Mouse (Mus musculus): Measurements from ENCODE around the gene Tmem17. TPM values are rescaled to one million over a fixed set of nuclear protein-coding genes. Genes with fewer than 3 reads are reported as not detected.

Gene Tmem17
- polyA plus RNA-seq, 1 experiment, result 3.1 TPM

GRCm38 (mm10) chr11:22524606-22525005 is 12.7 kb downstream of the Tmem17 start:
- Histone ChIP-seq H3K4me2 (ENCODE audit: low read depth) (no peak overlapping the region), H3K36me3 (ENCODE audit: control insufficient read depth, insufficient read depth) (no peaks in the 10 kb centered on the region), H3K79me2 (ENCODE audit: control insufficient read depth, insufficient read depth) (no peaks in the 10 kb centered on the region), H3ac (ENCODE audit: control insufficient read depth, insufficient read length) (no peak overlapping the region), H3K4me3 (no peak overlapping the region), H3K27me3 (ENCODE audit: control insufficient read depth, insufficient read depth, insufficient read length) (no peaks in the 10 kb centered on the region)
- TF ChIP-seq TCF12 (IDR thresholded peaks at IDR 0.05; ENCODE audit: insufficient read depth, poor library complexity, severe bottlenecking) (no peak), CEBPB (IDR thresholded peaks at IDR 0.05; ENCODE audit: insufficient read depth, poor library complexity, severe bottlenecking) (no peak), USF1 (IDR thresholded peaks at IDR 0.05; ENCODE audit: low read depth) (no peak), TCF3 (IDR thresholded peaks at IDR 0.05; ENCODE audit: insufficient read length, low read depth) (no peak), MAX (IDR thresholded peaks at IDR 0.05; ENCODE audit: low read depth) (no peak), POLR2A (IDR thresholded peaks at IDR 0.05; ENCODE audit: insufficient read length, low read depth) (no peak), E2F4 (IDR thresholded peaks at IDR 0.05; ENCODE audit: insufficient read depth) (no peak), MYOG (IDR thresholded peaks at IDR 0.05; ENCODE audit: control insufficient read depth in 1 of 3, insufficient read depth in 1 of 3, insufficient read length in 2 of 3, low read depth in 2 of 3) (no peak)

- no peak overlapping the region for H3K4me3 ChIP-seq
- no peak for TF ChIP-seq CEBPB (IDR thresholded peaks at IDR 0.05; ENCODE audit: insufficient read depth, poor library complexity, severe bottlenecking)
- no peak for TF ChIP-seq POLR2AphosphoS2 (IDR thresholded peaks at IDR 0.05; ENCODE audit: insufficient read length, low read depth)
- no peak for TF ChIP-seq TCF3 (IDR thresholded peaks at IDR 0.05; ENCODE audit: insufficient read length, low read depth)
- no peak for TF ChIP-seq MYOG (IDR thresholded peaks at IDR 0.05; ENCODE audit: control insufficient read depth in 1 of 3, insufficient read depth in 1 of 3, insufficient read length in 2 of 3, low read depth in 2 of 3)
- no peak for TF ChIP-seq POLR2A (IDR thresholded peaks at IDR 0.05; ENCODE audit: insufficient read length, low read depth)
- no peak for TF ChIP-seq MYOD1 (IDR thresholded peaks at IDR 0.05; ENCODE audit: control insufficient read depth in 1 of 3, insufficient read length in 2 of 3, low read depth in 2 of 3)
- TF ChIP-seq REST (IDR thresholded peaks at IDR 0.05; ENCODE audit: insufficient read depth, insufficient read length), result no peak
- no peak for TF ChIP-seq MAX (IDR thresholded peaks at IDR 0.05; ENCODE audit: low read depth)
- no peak for TF ChIP-seq TCF12 (IDR thresholded peaks at IDR 0.05; ENCODE audit: insufficient read depth, poor library complexity, severe bottlenecking)
- no peak for TF ChIP-seq USF1 (IDR thresholded peaks at IDR 0.05; ENCODE audit: low read depth)
- TF ChIP-seq E2F4 (IDR thresholded peaks at IDR 0.05; ENCODE audit: insufficient read depth), result no peak
- TF ChIP-seq SRF (IDR thresholded peaks at IDR 0.05; ENCODE audit: control insufficient read depth, insufficient read length, low read depth), result no peak
- H3K79me2 ChIP-seq (ENCODE audit: control insufficient read depth, insufficient read depth), result no peaks in the 10 kb centered on the region
- no peaks in the 10 kb centered on the region for H3K27me3 ChIP-seq (ENCODE audit: control insufficient read depth, insufficient read depth, insufficient read length)
- H3ac ChIP-seq (ENCODE audit: control insufficient read depth, insufficient read length), result no peak overlapping the region
- H3K4me2 ChIP-seq (ENCODE audit: low read depth), result no peak overlapping the region
- no peaks in the 10 kb centered on the region for H3K36me3 ChIP-seq (ENCODE audit: control insufficient read depth, insufficient read depth)
Measured at GRCm38 (mm10) chr11:22540600-22540999, 28.7 kb downstream of the Tmem17 start.

GRCm38 (mm10) chr11:22560061-22560460 is 48.2 kb downstream of the Tmem17 start:
- Histone ChIP-seq H3ac (ENCODE audit: control insufficient read depth, insufficient read length) (no peak overlapping the region), H3K36me3 (ENCODE audit: control insufficient read depth, insufficient read depth) (no peaks in the 10 kb centered on the region), H3K4me3 (no peak overlapping the region), H3K79me2 (ENCODE audit: control insufficient read depth, insufficient read depth) (no peaks in the 10 kb centered on the region), H3K27me3 (ENCODE audit: control insufficient read depth, insufficient read depth, insufficient read length) (peaks cover 5% of the 10 kb centered on the region), H3K4me2 (ENCODE audit: low read depth) (no peak overlapping the region)
- no peak for TF ChIP-seq E2F4 (IDR thresholded peaks at IDR 0.05; ENCODE audit: insufficient read depth)

- Histone ChIP-seq H3K27me3 (ENCODE audit: control insufficient read depth, insufficient read depth, insufficient read length) (peaks cover 5% of the 10 kb centered on the region), H3ac (ENCODE audit: control insufficient read depth, insufficient read length) (no peak overlapping the region), H3K4me3 (no peak overlapping the region), H3K79me2 (ENCODE audit: control insufficient read depth, insufficient read depth) (no peaks in the 10 kb centered on the region), H3K4me2 (ENCODE audit: low read depth) (no peak overlapping the region), H3K36me3 (ENCODE audit: control insufficient read depth, insufficient read depth) (no peaks in the 10 kb centered on the region)
- TF ChIP-seq TCF12 (IDR thresholded peaks at IDR 0.05; ENCODE audit: insufficient read depth, poor library complexity, severe bottlenecking), result no peak
- TF ChIP-seq MYOG (IDR thresholded peaks at IDR 0.05; ENCODE audit: control insufficient read depth in 1 of 3, insufficient read depth in 1 of 3, insufficient read length in 2 of 3, low read depth in 2 of 3), result no peak
- TF ChIP-seq E2F4 (IDR thresholded peaks at IDR 0.05; ENCODE audit: insufficient read depth), result no peak
- no peak for TF ChIP-seq MYOD1 (IDR thresholded peaks at IDR 0.05; ENCODE audit: control insufficient read depth in 1 of 3, insufficient read length in 2 of 3, low read depth in 2 of 3)
- TF ChIP-seq MAX (IDR thresholded peaks at IDR 0.05; ENCODE audit: low read depth), result no peak
- no peak for TF ChIP-seq SRF (IDR thresholded peaks at IDR 0.05; ENCODE audit: control insufficient read depth, insufficient read length, low read depth)
- no peak for TF ChIP-seq POLR2A (IDR thresholded peaks at IDR 0.05; ENCODE audit: insufficient read length, low read depth)
- no peak for TF ChIP-seq USF1 (IDR thresholded peaks at IDR 0.05; ENCODE audit: low read depth)
Measured at GRCm38 (mm10) chr11:22560503-22561328, 48.8 kb downstream of the Tmem17 start.

- Histone ChIP-seq H3K4me2 (ENCODE audit: low read depth) (no peak overlapping the region), H3K27me3 (ENCODE audit: control insufficient read depth, insufficient read depth, insufficient read length) (peaks cover 5% of the 10 kb centered on the region), H3ac (ENCODE audit: control insufficient read depth, insufficient read length) (no peak overlapping the region), H3K4me3 (no peak overlapping the region), H3K36me3 (ENCODE audit: control insufficient read depth, insufficient read depth) (no peaks in the 10 kb centered on the region), H3K79me2 (ENCODE audit: control insufficient read depth, insufficient read depth) (no peaks in the 10 kb centered on the region)
- TF ChIP-seq MYOG (IDR thresholded peaks at IDR 0.05; ENCODE audit: control insufficient read depth in 1 of 3, insufficient read depth in 1 of 3, insufficient read length in 2 of 3, low read depth in 2 of 3) (no peak), SRF (IDR thresholded peaks at IDR 0.05; ENCODE audit: control insufficient read depth, insufficient read length, low read depth) (no peak)
Measured at GRCm38 (mm10) chr11:22561329-22561592, 49.4 kb downstream of the Tmem17 start.
